Mouse (Mus musculus): ENCODE measurements around the gene Serpina3c.

GRCm38 (mm10) chr12:104106919-104107318 is 46.8 kb downstream of the Serpina3c start:
- TF ChIP-seq CTCF (IDR thresholded peaks at IDR 0.05; ENCODE audit: control insufficient read depth, insufficient read depth, insufficient read length) (no peak), MYOD1 (IDR thresholded peaks at IDR 0.05; ENCODE audit: control insufficient read depth, insufficient read length, low read depth) (no peak), MAX (IDR thresholded peaks at IDR 0.05) (no peak)
